Mouse (Mus musculus): ENCODE measurements around the gene Hhip. TPM values are rescaled to one million over a fixed set of nuclear protein-coding genes. Genes with fewer than 3 reads are reported as not detected.
"Not testable (repeated sequence)": the region's sequence is repeated elsewhere in the genome, so short reads cannot be mapped to it uniquely, and the experiment has no call there.

Hhip gene
- polyA plus RNA-seq, 1 experiment from 2014 or later: 15.8 TPM

DNA sequence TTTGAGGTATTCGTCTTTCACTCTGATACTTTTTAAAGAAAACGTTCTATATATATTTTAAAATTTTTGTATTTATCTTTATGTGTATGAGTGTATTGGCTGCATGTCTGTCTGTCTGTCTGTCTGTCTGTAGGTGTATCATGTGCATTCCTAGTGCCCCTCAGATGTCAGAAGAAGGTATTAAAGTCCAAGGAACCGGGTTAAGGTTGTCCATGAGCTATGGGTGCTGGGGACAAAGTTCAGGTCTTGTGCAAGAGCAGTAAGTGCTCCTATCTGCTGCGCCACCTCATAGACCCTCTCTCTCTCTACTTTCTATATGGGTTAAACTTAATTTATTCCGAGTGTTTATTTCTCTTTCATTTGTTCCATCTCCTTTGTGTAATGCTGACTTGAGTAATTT, 55.5 kb downstream of the Hhip start:
- H3K27ac ChIP-seq (ENCODE audit: low read depth, low read length): no peak overlapping the region
- 83% methylated on average over 5 of the region's 5 CpGs for WGBS
- no peaks in the 10 kb centered on the region for H3K9me3 ChIP-seq (ENCODE audit: control insufficient read depth)
- H3K4me3 ChIP-seq (ENCODE audit: low read depth, low read length): no peak overlapping the region
- no peak overlapping the region for H3K4me2 ChIP-seq (replicated peaks; ENCODE audit: low read depth)
- H3K9ac ChIP-seq (ENCODE audit: low read depth, low read length): no peak overlapping the region
- TF ChIP-seq CTCF (IDR thresholded peaks at IDR 0.05; ENCODE audit: low read depth): no peak
- H3K36me3 ChIP-seq (ENCODE audit: control insufficient read depth, insufficient read depth): no peaks in the 10 kb centered on the region
- no peaks in the 10 kb centered on the region for H3K4me1 ChIP-seq (replicated peaks; ENCODE audit: control insufficient read depth, insufficient read depth, low read length)
- H3K27me3 ChIP-seq (replicated peaks; ENCODE audit: control insufficient read depth, insufficient read depth, low read length): no peaks in the 10 kb centered on the region
- ATAC-seq: peak; percentile 73; the same call in 1 of the 2 replicates

DNA sequence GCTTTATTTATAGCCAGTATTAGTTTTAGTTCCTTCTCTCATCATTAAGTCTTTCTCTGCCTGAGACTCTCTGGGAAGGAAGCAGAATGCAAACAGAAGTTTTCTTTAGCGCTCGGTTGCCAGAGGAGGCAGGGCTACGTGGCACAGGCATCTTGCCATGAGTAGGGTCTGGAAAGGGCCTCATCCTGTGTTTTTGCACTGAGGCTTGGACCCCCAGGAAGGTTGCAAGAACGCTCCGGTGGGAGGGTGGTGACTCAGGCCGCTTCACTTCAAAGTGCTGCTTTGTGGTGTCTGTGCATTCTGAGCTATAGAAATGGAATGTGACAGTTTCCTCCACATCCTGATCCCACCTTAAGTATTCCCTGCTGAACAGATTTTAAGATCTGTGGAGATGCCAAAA, 62.7 kb downstream of the Hhip start:
- no peak overlapping the region for H3K4me2 ChIP-seq (replicated peaks; ENCODE audit: low read depth)
- H3K27me3 ChIP-seq (replicated peaks; ENCODE audit: control insufficient read depth, insufficient read depth, low read length): no peaks in the 10 kb centered on the region
- WGBS: 68% methylated on average over 6 of the region's 6 CpGs
- H3K27ac ChIP-seq (ENCODE audit: low read depth, low read length): no peak overlapping the region
- no peak for TF ChIP-seq CTCF (IDR thresholded peaks at IDR 0.05; ENCODE audit: low read depth)
- no peak overlapping the region for H3K9ac ChIP-seq (ENCODE audit: low read depth, low read length)
- ATAC-seq: no peak
- peaks cover 3% of the 10 kb centered on the region; the same call in 1 of the 2 replicates for H3K4me1 ChIP-seq (replicated peaks; ENCODE audit: control insufficient read depth, insufficient read depth, low read length)
- H3K4me3 ChIP-seq (ENCODE audit: low read depth, low read length): no peak overlapping the region
- H3K9me3 ChIP-seq (ENCODE audit: control insufficient read depth): no peaks in the 10 kb centered on the region
- no peaks in the 10 kb centered on the region for H3K36me3 ChIP-seq (ENCODE audit: control insufficient read depth, insufficient read depth)

DNA sequence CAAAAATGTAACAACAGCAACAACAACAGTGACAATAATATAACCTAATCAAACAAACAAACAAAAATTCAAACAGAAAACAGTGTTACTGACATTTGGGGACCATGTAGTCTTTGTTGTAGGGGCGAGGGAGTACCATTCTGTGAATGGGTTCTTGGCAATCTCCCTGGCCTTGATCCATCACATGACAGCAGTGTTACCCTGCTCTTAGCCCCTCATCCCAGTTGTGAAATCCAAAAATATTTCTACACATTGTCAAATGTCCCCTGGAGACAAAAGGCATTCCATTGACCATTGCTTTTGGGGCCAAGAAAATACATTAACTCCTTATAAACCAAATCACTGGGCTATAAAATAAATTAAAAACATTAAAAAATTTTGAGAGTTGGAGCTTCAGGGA, 64.3 kb downstream of the Hhip start:
- no peak for TF ChIP-seq CTCF (IDR thresholded peaks at IDR 0.05; ENCODE audit: low read depth)
- H3K4me1 ChIP-seq (replicated peaks; ENCODE audit: control insufficient read depth, insufficient read depth, low read length): peaks cover 3% of the 10 kb centered on the region; the same call in 1 of the 2 replicates
- no peaks in the 10 kb centered on the region for H3K36me3 ChIP-seq (ENCODE audit: control insufficient read depth, insufficient read depth)
- no peaks in the 10 kb centered on the region for H3K27me3 ChIP-seq (replicated peaks; ENCODE audit: control insufficient read depth, insufficient read depth, low read length)
- H3K4me3 ChIP-seq (ENCODE audit: low read depth, low read length): no peak overlapping the region
- 91% methylated on average over 1 of the region's 1 CpGs for WGBS
- no peak for ATAC-seq
- H3K27ac ChIP-seq (ENCODE audit: low read depth, low read length): no peak overlapping the region
- no peaks in the 10 kb centered on the region for H3K9me3 ChIP-seq (ENCODE audit: control insufficient read depth)
- H3K9ac ChIP-seq (ENCODE audit: low read depth, low read length): no peak overlapping the region
- H3K4me2 ChIP-seq (replicated peaks; ENCODE audit: low read depth): no peak overlapping the region

DNA sequence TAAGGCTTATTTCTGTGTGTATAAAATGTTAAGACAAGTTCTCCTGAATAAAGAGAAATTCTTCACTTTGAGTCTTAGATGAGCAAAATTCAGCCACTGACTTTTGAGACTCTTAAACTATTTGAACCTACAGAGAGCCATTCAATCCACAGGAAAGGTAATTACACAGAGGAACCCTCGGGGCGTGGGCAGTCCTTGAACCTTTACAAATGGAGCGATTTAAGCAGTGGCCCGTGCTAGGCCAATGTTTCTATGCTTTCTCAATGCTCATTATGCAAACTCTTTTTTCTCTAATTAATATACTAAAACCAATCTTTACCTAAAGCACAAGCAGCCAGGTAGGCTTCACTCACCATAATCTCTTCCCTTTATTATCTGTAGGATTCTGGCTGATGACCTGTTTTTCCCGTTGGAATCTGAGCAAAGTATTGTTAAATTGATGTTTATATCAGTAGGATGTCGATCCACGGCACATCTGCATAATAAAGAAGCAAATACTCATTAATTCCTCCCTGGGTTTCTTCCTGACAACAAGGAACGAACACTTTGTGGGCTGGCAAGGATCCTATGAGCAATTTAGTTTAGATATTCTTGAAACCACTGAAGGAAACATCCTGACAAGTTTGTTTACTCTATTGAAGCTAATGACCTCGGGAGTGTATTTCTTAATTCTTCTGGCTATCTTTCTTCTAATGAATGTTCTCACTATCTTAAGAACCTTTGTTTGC, 65.5 kb downstream of the Hhip start:
- TF ChIP-seq CTCF (IDR thresholded peaks at IDR 0.05; ENCODE audit: low read depth): no peak
- Histone ChIP-seq H3K9me3 (ENCODE audit: control insufficient read depth) (no peaks in the 10 kb centered on the region), H3K36me3 (ENCODE audit: control insufficient read depth, insufficient read depth) (no peaks in the 10 kb centered on the region), H3K4me3 (ENCODE audit: low read depth, low read length) (no peak overlapping the region), H3K4me2 (replicated peaks; ENCODE audit: low read depth) (no peak overlapping the region), H3K27me3 (replicated peaks; ENCODE audit: control insufficient read depth, insufficient read depth, low read length) (no peaks in the 10 kb centered on the region), H3K9ac (ENCODE audit: low read depth, low read length) (no peak overlapping the region), H3K4me1 (replicated peaks; ENCODE audit: control insufficient read depth, insufficient read depth, low read length) (peaks cover 3% of the 10 kb centered on the region; the same call in 1 of the 2 replicates), H3K27ac (ENCODE audit: low read depth, low read length) (no peak overlapping the region)
- WGBS: 50% methylated on average over 9 of the region's 9 CpGs
- no peak for ATAC-seq

DNA sequence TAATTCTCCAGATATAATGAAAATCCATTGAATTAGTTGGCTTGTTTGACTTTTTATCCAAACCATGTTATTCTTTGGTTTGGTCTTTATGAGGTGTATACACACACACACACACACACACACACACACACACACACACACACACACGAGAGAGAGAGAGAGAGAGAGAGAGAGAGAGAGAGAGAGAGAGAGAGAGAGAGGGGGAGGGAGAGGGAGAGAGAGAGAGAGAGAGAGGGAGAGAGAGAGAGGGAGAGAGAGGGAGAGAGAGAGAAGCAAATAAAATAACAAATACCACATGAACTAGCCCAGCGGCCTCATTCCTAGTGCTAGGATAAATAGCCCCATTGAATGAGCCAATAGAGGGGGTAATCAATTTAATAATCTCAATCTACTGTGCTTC, 66.4 kb downstream of the Hhip start:
- not testable (repeated sequence) for ATAC-seq

DNA sequence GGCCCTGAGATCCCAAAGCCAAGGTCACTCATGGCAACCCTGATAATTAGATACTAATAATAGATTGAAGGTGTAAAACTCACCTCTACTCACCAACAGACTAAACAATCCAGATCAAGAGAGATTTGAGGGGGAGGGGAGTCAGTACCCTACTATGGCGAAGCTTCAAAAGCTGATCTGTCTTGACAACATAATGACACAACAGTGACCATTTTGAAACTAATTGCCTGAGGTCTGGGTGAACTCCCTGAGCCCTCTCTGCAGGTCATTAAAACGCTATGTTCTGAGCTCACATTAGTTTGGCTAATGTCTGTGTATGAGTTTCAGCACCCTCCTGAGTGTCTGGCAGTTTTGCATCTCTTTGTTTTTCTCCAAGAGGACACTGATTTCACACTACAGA, 72.9 kb downstream of the Hhip start:
- no peaks in the 10 kb centered on the region for H3K27me3 ChIP-seq (replicated peaks; ENCODE audit: control insufficient read depth, insufficient read depth, low read length)
- no peak overlapping the region for H3K4me2 ChIP-seq (replicated peaks; ENCODE audit: low read depth)
- H3K4me3 ChIP-seq (ENCODE audit: low read depth, low read length): no peak overlapping the region
- H3K27ac ChIP-seq (ENCODE audit: low read depth, low read length): no peak overlapping the region
- no peak for TF ChIP-seq CTCF (IDR thresholded peaks at IDR 0.05; ENCODE audit: low read depth)
- no peaks in the 10 kb centered on the region for H3K4me1 ChIP-seq (replicated peaks; ENCODE audit: control insufficient read depth, insufficient read depth, low read length)
- H3K36me3 ChIP-seq (ENCODE audit: control insufficient read depth, insufficient read depth): no peaks in the 10 kb centered on the region
- no peaks in the 10 kb centered on the region for H3K9me3 ChIP-seq (ENCODE audit: control insufficient read depth)
- ATAC-seq: no peak
- WGBS: 65% methylated on average over 2 of the region's 2 CpGs
- no peak overlapping the region for H3K9ac ChIP-seq (ENCODE audit: low read depth, low read length)

More for the DNA sequence above, 66.4 kb downstream of the Hhip start:
- not testable (repeated sequence) for H3K4me2 ChIP-seq (replicated peaks; ENCODE audit: low read depth); H3K27me3 ChIP-seq (replicated peaks; ENCODE audit: control insufficient read depth, insufficient read depth, low read length); H3K27ac ChIP-seq (ENCODE audit: low read depth, low read length); H3K9ac ChIP-seq (ENCODE audit: low read depth, low read length); H3K9me3 ChIP-seq (ENCODE audit: control insufficient read depth); H3K36me3 ChIP-seq (ENCODE audit: control insufficient read depth, insufficient read depth); H3K4me1 ChIP-seq (replicated peaks; ENCODE audit: control insufficient read depth, insufficient read depth, low read length); H3K4me3 ChIP-seq (ENCODE audit: low read depth, low read length)
- WGBS: 90% methylated on average over 1 of the region's 2 CpGs
